Mouse (Mus musculus): Measurements from ENCODE around the gene Tbx1.
"Not testable (repeated sequence)": the region's sequence is repeated elsewhere in the genome, so short reads cannot be mapped to it uniquely, and the experiment has no call there.

Tbx1 gene

DNA sequence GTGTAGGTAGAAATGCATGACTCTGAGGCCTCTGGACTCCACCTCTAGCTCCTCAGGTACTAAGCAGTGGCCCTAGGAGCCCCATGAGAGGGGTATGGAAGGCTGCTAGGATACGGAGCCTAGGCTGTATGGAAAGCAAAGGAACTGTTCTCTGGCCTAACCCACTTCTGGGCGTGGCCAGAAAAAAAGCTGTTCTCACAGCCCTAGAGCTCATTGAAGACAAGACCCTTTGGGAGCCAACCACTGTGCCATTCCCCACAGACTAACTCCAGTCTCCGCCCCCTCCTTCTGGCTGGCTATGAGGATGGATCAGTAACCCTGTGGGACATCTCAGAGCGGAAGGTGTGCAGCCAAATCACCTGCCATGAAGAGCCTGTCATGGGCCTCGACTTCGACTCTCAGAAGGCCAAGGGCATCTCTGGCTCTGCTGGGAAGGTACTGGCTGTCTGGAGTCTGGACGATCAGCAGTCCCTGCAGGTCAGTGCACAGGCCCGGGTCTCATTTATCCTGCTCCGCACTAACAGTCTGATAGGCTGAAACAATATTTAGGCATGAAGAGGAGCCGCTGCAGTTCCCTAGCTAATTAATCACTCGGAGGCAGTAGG lies 38.3 kb downstream of the Tbx1 start:
- no peak for DNase-seq (ENCODE audit: low spot score)

DNA sequence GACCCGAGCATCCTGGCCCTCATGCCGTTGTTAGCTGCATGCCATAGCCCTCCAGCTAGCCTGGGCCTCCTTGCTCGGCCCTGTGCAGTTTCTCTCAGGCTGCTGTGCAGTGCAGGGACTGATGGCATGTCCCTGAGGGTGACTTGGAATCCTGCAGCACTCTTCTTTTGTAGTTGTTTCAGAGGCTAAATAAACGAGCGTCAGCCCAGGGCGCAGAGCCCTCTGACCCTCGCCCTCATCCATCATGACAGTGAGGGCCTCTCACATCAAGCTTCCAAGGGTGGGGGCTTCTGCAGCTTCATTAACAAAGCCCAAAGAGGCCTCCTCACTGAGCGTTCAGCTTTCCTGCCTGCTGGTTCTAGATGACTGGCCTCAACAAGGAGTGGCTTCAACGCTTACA lies 38.9 kb downstream of the Tbx1 start:
- no peak for DNase-seq (ENCODE audit: low spot score)

GRCm38 (mm10) chr16:18547891-18548290 lies 42.6 kb downstream of the Tbx1 start:
- no peak for DNase-seq (ENCODE audit: low spot score)

DNA sequence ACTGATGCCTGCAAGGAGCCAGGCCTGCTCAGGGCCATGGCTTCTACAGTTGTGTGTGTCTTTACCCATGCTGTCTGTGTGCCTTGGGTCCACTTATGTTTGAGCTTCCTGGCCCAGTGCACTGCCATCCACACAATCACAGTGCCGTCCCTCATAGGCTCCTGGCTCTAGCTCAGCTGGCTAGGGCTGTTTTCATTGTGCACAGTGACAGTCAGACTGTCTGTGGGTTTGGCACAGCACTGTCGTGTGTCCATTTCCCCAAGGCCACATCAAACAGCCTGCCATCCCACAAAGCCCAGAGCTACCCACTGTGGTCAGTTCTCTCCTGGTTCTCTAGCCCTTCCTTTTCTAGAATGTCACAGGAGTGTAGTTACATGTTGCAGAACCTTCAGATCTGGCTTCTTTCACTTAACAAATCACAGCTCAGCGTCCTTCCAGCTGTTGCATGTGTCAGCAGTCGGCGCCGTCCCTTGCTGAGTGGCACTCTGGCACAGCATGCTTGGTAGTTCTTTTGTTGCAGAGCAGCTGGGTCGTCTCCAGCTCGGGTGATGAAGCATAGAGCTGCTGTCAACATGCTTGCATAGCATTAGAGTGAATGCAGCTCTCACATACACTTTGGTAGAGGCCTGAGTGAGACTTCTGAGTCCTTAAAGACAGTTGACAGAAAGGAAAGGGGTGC lies 47.2 kb downstream of the Tbx1 start:
- no peak for DNase-seq (ENCODE audit: low spot score)

- DNase-seq (ENCODE audit: low spot score) = no peak
Measured at GRCm38 (mm10) chr16:18539281-18539680, 51.2 kb downstream of the Tbx1 start.

- DNase-seq (ENCODE audit: low spot score) = no peak
Measured at GRCm38 (mm10) chr16:18537407-18537990, 53.0 kb downstream of the Tbx1 start.

GRCm38 (mm10) chr16:18533061-18533460 lies 57.4 kb downstream of the Tbx1 start:
- not testable (repeated sequence) for DNase-seq (ENCODE audit: low spot score)
